Mouse (Mus musculus) G1E (cell line): ENCODE results near the gene Olfr578.

Source experiments
- CTCF ChIP-seq: IDR thresholded peaks from 2 replicates; pipeline ENCODE4 v1.5.1; 2012; ENCODE audit warnings: low read depth, low read length, inconsistent platforms, mixed read lengths
- GATA1 ChIP-seq: IDR thresholded peaks from 2 replicates; pipeline ENCODE4 v1.6.1; 2012; ENCODE audit warnings: borderline replicate concordance, low read length, inconsistent platforms, mixed read lengths
- GATA2 ChIP-seq: IDR thresholded peaks from 2 replicates; pipeline ENCODE4 v1.6.1; 2012; ENCODE audit warnings: low read depth, low read length, inconsistent platforms, borderline replicate concordance
- POLR2AphosphoS5 ChIP-seq: IDR thresholded peaks from 2 replicates; pipeline ENCODE4 v1.6.1; 2012; ENCODE audit warnings: low read depth, low read length, inconsistent platforms; ENCODE audit not compliant: insufficient replicate concordance
- TAL1 ChIP-seq: conservative IDR thresholded peaks from 2 replicates; pipeline ENCODE4 v1.6.1; 2012; ENCODE audit warnings: low read depth, low read length, inconsistent platforms, mixed read lengths

GRCm38 (mm10) chr7:102962360-102962759 lies 26.8 kb downstream of the Olfr578 start, which contains the start of gene Olfr576:
- no peak for TF ChIP-seq CTCF
- TF ChIP-seq GATA2 = no peak
- no peak for TF ChIP-seq POLR2AphosphoS5
- TF ChIP-seq GATA1 = no peak
- TF ChIP-seq TAL1 = no peak
